Mouse (Mus musculus) neutrophil, adult 5-6 weeks (primary cell): Measurements from ENCODE around the gene Ttl. TPM values are rescaled to one million over a fixed set of nuclear protein-coding genes. Genes with fewer than 3 reads are reported as not detected.

Experiments
- ATAC-seq: fragments of 151-379, 151-347 bp; 2 replicates; pipeline ENCODE4 v1.8.0; 2017; ENCODE audit warnings: mild to moderate bottlenecking, moderate TSS enrichment; ENCODE audit not compliant: insufficient number of reproducible peaks, poor library complexity, low FRiP score, severe bottlenecking; ENCODE audit errors: extremely low read depth
- total RNA-seq: library from RNA; stranded (forward); fragments of 200-1000 nt; gene quantifications from 2 replicates; pipeline ENCODE4 v1.2.3, GENCODE M21; 2017

The Ttl gene
- total RNA-seq, 1 experiment from 2014 or later, result 4.2 TPM

GRCm38 (mm10) chr2:129079194-129079593 lies 13.5 kb downstream of the Ttl start:
- ATAC-seq, result no peak

- no peak for ATAC-seq
Observed at GRCm38 (mm10) chr2:129081097-129081496, 15.4 kb downstream of the Ttl start.

DNA sequence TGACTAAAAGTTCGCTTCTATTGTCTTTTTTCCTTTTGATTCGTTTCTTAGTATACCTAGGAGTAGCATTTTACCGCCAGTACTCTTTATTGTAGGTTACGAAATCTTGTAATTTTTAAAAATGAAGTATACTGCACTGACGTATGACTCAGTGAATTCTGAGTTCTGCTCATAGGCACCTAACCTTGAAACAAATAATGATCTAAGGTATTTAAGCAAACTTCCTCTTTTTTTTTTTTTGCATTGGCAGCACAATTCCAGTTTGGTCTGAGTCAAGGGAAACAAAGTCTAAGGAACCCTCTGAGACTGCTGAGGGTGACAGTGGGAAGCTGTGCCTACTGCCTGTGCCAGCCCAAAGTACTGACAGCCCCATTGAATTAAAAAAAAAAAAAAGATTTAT lies 17.8 kb downstream of the Ttl start:
- ATAC-seq, result no peak

GRCm38 (mm10) chr2:129084959-129085358 lies 19.2 kb downstream of the Ttl start:
- ATAC-seq, result peak; percentile 63

DNA sequence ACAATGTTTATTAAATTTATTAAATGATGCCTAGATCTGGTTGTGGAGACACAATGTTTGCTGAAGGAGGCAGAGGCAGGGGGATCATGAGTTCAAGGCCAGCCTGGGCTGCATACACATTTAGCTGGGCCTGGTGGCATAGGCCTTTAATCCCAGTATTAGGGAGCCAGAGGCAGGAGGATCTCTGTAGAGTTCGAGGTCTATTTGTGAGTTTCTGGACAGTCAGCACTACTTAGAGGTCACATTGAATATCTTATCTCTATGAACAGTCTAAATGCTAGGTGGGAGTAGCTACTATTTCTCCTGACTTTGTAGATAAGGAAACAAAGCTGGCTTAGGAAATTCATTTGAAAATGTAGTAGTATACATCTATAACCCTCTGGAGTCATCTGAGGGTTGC lies 21.8 kb downstream of the Ttl start:
- ATAC-seq, result no peak

GRCm38 (mm10) chr2:129090370-129090769 lies 24.6 kb downstream of the Ttl start:
- ATAC-seq, result no peak

- no peak for ATAC-seq
Observed at GRCm38 (mm10) chr2:129092810-129093209, 27.1 kb downstream of the Ttl start.

- no peak for ATAC-seq
Observed at GRCm38 (mm10) chr2:129093926-129094724, 28.4 kb downstream of the Ttl start.

DNA sequence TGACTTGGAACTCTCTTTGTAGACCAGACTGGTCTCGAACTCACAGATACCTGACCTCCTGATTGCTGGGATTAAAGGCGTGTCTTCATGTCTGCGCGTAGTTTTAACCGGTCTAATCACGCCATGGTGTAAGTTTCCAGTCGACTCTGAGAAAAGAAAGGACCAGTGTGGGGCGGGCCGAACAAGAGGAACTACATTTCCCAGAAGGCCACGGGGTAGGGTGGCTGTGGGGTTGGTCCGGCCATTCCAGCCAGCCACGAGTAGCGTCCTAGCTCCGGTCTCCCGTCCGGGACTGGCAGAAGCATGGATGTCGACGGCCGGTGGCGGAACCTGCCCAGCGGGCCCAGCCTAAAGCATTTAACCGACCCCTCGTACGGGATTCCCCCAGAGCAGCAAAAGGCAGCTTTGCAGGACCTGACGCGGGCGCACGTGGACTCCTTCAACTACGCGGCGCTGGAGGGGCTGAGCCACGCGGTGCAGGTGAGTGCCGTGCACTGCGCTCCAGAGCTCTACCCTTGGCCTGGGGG lies 35.1 kb downstream of the Ttl start, which contains the start of gene Polr1b:
Polr1b (plus strand) TSS at position 212 of the 527 bp plus-strand sequence.
- peak; percentile 97 for ATAC-seq

DNA sequence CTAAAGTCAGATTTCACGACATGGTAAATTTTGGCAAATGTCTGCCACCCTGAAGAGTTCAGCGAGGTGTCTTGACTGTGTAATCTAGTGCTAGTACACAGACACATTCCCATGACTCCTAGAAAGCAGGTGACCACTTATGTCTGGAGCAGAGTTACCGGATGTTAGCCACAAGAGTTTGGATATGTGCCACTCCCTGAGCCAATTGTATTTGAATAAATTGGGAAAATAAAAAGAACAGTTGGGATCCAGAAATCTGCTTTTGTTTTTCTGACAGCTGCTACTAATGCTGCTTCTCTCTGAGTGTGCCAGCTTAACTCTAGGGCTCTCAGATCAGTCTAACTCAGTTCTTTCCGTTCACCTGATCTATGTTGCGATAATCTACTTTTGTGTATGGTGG lies 47.2 kb downstream of the Ttl start:
- ATAC-seq, result no peak

- ATAC-seq, result no peak
Observed at GRCm38 (mm10) chr2:129115706-129116367, 50.1 kb downstream of the Ttl start.

DNA sequence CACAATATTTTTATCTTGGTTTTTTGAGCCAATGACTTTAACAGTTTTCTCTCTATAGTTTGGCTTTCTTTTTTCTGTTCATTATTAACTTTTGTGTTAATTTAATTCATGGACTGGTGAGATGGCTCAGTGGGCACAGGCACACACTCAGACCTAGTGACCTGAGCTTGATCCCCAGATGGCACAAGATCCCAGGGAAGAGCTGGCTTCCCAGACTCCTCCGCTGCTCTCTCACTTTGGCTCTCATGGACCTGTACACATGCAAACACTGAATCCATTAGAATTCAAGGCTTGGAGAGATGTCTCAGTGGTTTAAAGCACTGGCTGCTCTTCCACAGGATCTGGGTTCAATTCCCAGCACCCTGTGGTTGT lies 50.6 kb downstream of the Ttl start:
- no peak for ATAC-seq

- no peak for ATAC-seq
Observed at GRCm38 (mm10) chr2:129118061-129118460, 52.3 kb downstream of the Ttl start.

GRCm38 (mm10) chr2:129121986-129122385 lies 56.2 kb downstream of the Ttl start:
- ATAC-seq, result no peak

GRCm38 (mm10) chr2:129129412-129129929 lies 63.7 kb downstream of the Ttl start, which contains the start of gene Chchd5:
Gene Chchd5 (plus strand): TSS chr2:129129700.
- ATAC-seq, result peak; percentile 88

DNA sequence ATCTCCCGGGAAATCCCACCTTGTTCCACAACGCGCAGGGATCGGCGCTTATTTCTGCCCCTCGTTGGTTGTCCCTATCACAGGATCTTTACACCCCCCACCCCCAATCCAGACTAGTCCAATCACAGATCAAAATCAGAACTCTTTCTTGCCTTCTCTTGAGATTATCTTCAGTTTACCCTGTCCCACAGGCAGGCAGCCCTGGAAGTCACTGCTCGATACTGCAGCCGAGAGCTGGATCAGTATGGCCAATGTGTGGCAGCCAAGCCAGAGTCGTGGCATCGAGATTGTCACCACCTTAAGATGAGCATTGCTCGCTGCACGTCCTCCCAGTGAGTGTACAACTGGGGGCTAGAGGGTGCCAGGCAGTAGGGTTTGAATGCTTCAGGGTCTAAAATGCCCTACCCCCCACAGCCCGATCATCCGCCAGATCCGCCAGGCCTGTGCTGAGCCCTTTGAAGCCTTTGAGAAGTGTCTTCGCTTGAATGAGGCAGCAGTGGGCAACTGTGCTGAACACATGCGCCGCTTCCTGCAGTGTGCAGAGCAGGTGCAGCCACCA lies 64.3 kb downstream of the Ttl start:
- no peak for ATAC-seq

DNA sequence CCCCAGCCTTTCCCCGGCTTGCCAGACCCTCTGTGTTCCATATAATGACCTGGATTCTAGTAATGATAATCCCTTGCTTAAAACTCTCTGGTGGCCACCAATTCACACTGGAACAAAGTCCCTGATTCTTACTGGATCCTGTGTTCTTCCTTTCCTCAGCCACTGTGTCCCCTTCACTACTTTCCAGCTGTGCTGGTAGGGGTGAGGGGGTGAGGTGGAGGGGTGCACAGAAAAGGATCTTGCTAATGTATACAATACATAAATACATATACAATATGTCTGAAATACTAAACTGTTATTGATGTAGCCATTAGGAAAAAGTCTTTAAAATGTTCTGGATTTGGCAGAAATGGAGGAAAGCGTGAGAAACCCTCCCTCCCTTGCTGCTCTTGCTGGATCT lies 65.0 kb downstream of the Ttl start:
- no peak for ATAC-seq

GRCm38 (mm10) chr2:129132231-129132630 lies 66.5 kb downstream of the Ttl start:
- no peak for ATAC-seq

GRCm38 (mm10) chr2:129133006-129133805 lies 67.5 kb downstream of the Ttl start:
- no peak for ATAC-seq
